Mouse (Mus musculus) urinary bladder, postnatal 36 days (tissue): ENCODE results near the gene Slx4.
"Not testable (repeated sequence)": the region's sequence is repeated elsewhere in the genome, so short reads cannot be mapped to it uniquely, and the experiment has no call there.

Experiments used
- DNase-seq, 2 experiments: peaks; one replicate each; pipeline ENCODE4 v3.0.0; 2022; ENCODE audit warnings: low spot score in 2 of 2, mixed read lengths in 1 of 2

Slx4 gene

GRCm38 (mm10) chr16:4012882-4013570 lies 9.5 kb upstream of the Slx4 start:
- no peak for DNase-seq

GRCm38 (mm10) chr16:3988410-3988809 lies 15.2 kb downstream of the Slx4 start:
- DNase-seq: no peak

DNA sequence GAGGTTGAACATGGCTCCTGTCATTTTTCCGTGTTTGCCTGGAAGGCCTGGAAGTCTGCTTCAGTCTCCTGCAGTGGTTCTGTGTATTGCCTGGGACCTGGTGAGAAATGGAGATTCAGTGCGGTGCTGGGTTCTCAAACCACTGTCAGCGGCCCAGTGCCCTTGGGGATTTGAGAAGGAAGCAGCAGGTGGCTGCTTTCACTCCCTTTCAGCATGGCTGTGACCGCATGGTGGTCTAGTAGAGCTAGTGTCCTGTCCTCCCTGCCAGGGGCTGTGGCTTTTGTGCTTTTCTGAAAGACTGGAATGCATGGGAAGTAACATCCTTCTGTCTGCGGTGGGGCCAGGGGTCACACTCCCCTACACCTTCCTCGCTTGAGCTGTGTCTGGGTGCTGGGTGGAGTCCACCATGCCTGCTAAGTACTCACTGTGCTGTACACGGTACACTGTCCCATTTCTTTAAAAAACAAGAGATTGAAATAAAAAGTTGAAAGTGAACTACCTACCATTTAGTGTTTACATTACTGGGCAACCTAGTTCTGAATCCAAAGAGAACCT lies 20.3 kb downstream of the Slx4 start:
- DNase-seq: no peak

DNA sequence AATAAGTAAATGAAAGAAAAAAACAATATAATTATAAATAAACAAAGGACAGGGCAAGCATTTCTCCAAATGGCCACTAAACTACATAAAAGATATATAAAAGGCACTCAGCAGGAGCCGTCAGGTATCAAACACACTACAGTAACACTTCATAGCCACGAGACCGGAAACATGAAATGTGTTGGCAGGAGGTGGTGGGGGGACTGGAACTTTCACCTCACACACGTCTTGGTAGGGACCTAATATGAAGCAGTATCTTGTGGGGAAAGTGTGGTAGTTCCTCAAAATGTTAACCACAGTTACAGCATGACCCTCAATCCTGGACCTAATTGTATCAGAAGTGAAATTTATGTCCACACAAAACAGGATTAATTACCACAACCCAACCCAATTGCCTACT lies 21.4 kb downstream of the Slx4 start:
- no peak for DNase-seq

DNA sequence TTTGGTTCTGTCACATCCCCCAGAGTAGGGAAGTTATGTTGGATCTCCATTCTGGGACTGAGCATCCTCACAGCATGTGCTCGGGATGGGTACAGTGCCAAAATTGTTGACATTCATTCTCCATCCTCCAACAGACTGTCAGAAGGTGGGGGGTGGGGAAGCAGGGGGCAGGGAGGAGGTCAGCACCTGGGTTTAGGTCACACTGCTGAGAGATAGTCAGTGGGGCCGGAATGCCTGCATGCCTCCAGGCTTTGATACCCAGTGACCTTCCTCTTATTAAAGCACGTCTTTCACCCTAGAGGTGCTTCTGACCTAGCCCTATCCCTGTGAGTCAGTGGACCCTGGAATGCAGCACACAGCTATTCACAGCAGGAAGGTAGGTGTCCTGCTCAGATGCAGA lies 26.9 kb downstream of the Slx4 start:
- DNase-seq: no peak

DNA sequence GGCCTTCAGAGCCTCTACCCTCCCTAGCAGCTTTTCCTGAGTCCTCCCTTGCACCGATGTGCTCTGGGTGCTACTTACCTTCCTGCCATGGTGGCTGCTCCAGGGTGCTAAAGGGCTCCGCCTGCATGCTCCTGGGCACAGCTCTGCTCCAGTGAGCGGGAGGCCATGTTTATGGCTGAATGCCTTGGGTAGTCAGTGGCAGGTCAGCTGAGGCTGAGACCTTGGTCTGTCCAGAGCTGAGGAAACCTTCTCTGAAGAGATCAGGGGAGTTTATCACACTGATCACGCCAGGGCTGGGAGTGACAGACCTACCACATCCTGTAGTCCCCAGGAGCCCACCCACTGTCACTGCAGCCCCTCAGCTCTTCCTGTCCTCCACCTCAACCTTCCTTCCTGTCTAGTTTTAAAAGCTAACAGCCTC lies 27.3 kb downstream of the Slx4 start, which contains the start of gene Nlrc3:
Nlrc3 (minus strand) TSS at position 382 of the 421 bp plus-strand sequence.
- DNase-seq: no peak

- no peak for DNase-seq
These were observed 27.9 kb downstream of the Slx4 start for GRCm38 (mm10) chr16:3975658-3976057.

DNA sequence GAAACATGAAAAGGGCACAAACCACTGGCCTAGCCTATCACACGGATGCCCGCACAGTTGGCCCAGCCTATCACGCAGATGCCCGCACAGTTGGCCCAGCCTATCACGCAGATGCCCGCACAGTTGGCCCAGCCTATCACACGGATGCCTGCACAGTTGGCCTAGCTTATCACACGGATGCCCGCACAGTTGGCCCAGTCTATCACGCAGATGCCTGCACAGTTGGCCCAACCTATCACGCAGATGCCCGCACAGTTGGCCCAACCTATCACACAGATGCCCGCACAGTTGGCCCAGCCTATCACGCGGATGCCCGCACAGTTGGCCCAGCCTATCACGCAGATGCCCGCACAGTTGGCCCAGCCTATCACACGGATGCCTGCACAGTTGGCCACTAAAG lies 29.1 kb downstream of the Slx4 start:
- DNase-seq: not testable (repeated sequence)

- DNase-seq: no peak
These were observed 38.0 kb downstream of the Slx4 start for GRCm38 (mm10) chr16:3965534-3965933.

DNA sequence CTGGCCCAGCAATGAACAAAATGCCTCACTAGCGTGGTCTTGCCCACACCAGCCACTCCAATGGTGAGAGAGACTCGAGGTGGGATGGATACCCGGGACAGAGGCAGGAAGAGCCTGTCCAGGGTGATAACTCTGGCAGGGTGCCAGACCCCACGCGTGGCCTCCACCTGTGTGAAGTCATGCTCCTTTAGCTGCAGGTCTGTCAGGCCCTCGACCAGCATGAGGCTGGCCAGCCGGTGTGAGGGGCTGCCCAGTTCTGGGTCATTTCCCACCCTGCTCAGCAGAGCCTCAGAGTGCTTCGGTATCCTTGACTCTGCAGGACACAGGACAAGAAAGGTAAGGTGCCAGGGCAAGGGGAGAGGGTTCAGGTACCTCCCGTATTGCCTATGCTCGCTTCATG lies 38.6 kb downstream of the Slx4 start:
- no peak for DNase-seq

DNA sequence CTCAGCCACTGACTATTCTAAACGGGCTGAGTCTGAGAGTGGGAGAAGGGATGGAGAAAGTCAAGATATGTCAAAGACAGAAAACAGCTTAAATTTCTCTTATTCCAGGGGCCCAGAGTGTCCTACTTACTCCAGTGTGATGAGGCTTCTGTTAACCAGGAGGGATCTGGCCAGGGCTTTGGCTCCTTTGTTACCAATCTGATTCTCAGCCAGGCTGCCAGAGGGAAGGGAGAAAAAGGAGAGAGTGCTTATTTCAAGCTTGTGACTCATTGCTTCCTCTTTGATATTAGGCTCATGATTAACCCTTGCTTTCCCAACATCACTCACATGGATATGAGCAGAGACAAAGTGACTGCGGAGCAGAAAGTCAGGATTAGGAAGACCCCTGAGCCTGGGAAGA lies 44.3 kb downstream of the Slx4 start:
- DNase-seq: no peak

- DNase-seq: peak in 1 of 2 experiments; percentile 67
These were observed 47.2 kb downstream of the Slx4 start for GRCm38 (mm10) chr16:3956369-3956768.

DNA sequence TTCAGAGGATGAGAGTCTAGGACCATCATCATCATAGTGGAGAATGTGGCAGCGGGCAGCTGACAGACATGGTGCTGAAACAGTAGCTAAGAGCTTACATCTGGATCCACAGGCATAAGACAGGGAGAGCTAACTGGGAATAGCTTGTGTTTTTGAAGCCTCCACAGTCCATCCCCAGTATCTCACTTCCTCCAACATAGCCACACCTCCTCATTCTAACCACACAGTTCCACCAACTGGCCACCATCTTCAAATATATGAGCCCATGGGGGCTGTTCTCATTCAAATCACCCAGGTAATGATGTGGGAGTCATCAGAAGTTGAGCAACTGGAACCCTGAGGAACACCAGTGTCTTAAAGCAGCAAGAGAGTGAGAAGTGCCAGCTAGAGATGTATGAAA lies 52.4 kb downstream of the Slx4 start:
- no peak for DNase-seq

DNA sequence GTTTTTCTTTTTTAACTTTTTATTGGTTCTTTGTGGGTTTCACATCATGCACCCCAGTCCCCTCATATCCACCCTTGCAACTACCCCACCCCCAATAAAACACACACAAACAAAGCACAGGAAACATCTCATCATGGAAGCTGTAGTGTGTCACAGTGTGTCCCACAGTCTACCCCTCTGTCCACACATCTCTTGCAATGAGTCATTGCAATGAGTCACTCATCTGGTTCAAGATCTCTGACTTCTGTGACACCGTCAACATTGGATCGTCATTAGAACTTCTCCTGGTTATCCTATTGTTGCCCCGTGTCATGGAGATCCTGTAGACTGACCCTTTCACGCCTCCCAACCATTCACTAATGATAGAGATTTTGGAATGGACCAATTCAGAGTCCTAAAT lies 68.9 kb downstream of the Slx4 start:
- no peak for DNase-seq

DNA sequence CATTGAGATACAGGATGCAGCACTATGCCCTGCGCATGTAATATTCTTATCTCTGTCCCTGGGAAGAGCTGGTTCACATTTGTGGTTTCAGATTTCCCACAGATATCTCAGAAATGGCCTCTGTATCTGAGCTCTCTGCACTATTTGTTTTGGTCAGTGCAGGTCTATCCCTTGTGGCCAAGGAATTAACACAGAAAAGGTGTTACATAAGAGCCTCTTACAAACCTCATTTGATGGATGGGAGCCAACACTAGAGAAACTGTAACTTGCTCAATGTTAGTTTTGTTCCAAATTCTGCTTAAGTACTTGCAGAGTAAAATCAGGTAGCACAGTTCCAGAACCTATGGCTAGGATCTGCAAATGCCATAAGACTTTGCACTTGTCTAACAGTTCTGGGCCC lies 69.5 kb downstream of the Slx4 start:
- DNase-seq: no peak

- no peak for DNase-seq
These were observed 70.0 kb downstream of the Slx4 start for GRCm38 (mm10) chr16:3933536-3933935.

- no peak for DNase-seq
These were observed 74.4 kb downstream of the Slx4 start for GRCm38 (mm10) chr16:3929151-3929550.
